Mouse (Mus musculus): ENCODE data around the gene Asb3. TPM values are rescaled to one million over a fixed set of nuclear protein-coding genes. Genes with fewer than 3 reads are reported as not detected.

The Asb3 gene
- polyA plus RNA-seq, 1 experiment from 2014 or later, result 21.9 TPM

- H3K9ac ChIP-seq (ENCODE audit: low read depth, low read length), result no peak overlapping the region
- 92% methylated on average over 3 of the region's 3 CpGs for WGBS (ENCODE audit: insufficient replicate concordance)
These were observed 38.1 kb downstream of the Asb3 start for GRCm38 (mm10) chr11:30923283-30923682.

DNA sequence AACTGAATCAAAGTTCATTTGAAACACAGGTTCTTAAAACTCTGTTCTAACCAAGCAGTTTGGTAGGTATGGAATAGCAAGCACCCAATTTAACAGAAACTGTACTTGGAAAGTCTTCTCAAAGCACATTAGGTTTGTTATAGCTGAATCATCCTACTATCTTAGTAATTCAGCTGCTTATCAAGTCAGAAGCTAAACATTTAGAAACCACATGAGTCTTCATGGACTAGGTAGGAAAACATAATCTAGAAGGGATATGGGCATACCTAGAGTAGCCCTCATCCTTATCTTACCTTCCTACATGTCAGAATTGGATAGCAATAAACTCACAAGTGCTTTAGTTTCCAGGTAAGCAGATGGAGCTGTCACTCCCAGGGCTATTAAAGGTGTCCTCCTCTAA lies 42.9 kb downstream of the Asb3 start:
- no peaks in the 10 kb centered on the region for H3K9me3 ChIP-seq (replicated peaks; ENCODE audit: control insufficient read depth, low read length)
- H3K4me2 ChIP-seq, result no peak overlapping the region
- no peaks in the 10 kb centered on the region for H3K27me3 ChIP-seq (ENCODE audit: control insufficient read depth, insufficient read depth, low read length)
- H3K4me1 ChIP-seq (ENCODE audit: control insufficient read depth, insufficient read depth, low read length), result no peaks in the 10 kb centered on the region
- H3K4me3 ChIP-seq (ENCODE audit: low read depth, low read length), result no peak overlapping the region
- peaks cover 15% of the 10 kb centered on the region for H3K36me3 ChIP-seq (ENCODE audit: control insufficient read depth, insufficient read depth, low read length)
- ATAC-seq (replicated peaks; ENCODE audit: insufficient number of reproducible peaks, low FRiP score, low TSS enrichment), result no peak
- no peak overlapping the region for H3K9ac ChIP-seq (ENCODE audit: low read depth, low read length)
- no peak overlapping the region for H3K27ac ChIP-seq (ENCODE audit: low read depth, low read length)

More at GRCm38 (mm10) chr11:30923283-30923682, 38.1 kb downstream of the Asb3 start:
- H3K36me3 ChIP-seq (ENCODE audit: control insufficient read depth, insufficient read depth, low read length), result peaks cover 8% of the 10 kb centered on the region
- H3K4me1 ChIP-seq (ENCODE audit: control insufficient read depth, insufficient read depth, low read length), result no peaks in the 10 kb centered on the region
- H3K4me2 ChIP-seq, result no peak overlapping the region
- H3K9me3 ChIP-seq (replicated peaks; ENCODE audit: control insufficient read depth, low read length), result no peaks in the 10 kb centered on the region
- no peaks in the 10 kb centered on the region for H3K27me3 ChIP-seq (ENCODE audit: control insufficient read depth, insufficient read depth, low read length)
- no peak overlapping the region for H3K27ac ChIP-seq (ENCODE audit: low read depth, low read length)
- no peak overlapping the region for H3K4me3 ChIP-seq (ENCODE audit: low read depth, low read length)
- no peak for ATAC-seq (replicated peaks; ENCODE audit: insufficient number of reproducible peaks, low FRiP score, low TSS enrichment)

- Histone ChIP-seq H3K4me3 (ENCODE audit: low read depth, low read length) (no peak overlapping the region), H3K36me3 (ENCODE audit: control insufficient read depth, insufficient read depth, low read length) (peaks cover 15% of the 10 kb centered on the region), H3K4me2 (no peak overlapping the region), H3K27me3 (ENCODE audit: control insufficient read depth, insufficient read depth, low read length) (no peaks in the 10 kb centered on the region), H3K27ac (ENCODE audit: low read depth, low read length) (no peak overlapping the region), H3K9me3 (replicated peaks; ENCODE audit: control insufficient read depth, low read length) (no peaks in the 10 kb centered on the region), H3K9ac (ENCODE audit: low read depth, low read length) (no peak overlapping the region), H3K4me1 (ENCODE audit: control insufficient read depth, insufficient read depth, low read length) (no peaks in the 10 kb centered on the region)
- no peak for ATAC-seq (replicated peaks; ENCODE audit: insufficient number of reproducible peaks, low FRiP score, low TSS enrichment)
- WGBS (ENCODE audit: insufficient replicate concordance), result 100% methylated on average over 1 of the region's 1 CpGs
These were observed 43.3 kb downstream of the Asb3 start for GRCm38 (mm10) chr11:30928498-30928897.

DNA sequence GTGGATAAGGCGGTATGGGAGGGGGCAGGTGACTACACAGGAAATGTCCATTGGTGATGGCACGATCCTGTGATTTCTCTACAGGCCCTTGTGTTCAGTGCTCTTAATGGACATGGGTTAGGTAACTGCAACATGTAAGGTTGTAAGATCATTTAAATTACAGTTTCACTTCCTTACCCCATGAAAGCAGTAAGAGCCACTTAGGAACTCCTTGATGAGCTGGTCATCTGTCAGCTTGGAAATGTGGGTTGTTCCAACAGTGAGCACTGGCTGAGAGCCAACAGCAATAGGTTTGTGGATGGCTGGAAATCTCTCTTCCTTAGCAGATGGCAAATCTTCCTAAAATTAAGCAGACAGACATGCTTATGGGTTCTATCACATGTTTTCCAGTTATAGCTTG lies 58.3 kb downstream of the Asb3 start:
- Histone ChIP-seq H3K27me3 (ENCODE audit: control insufficient read depth, insufficient read depth, low read length) (no peaks in the 10 kb centered on the region), H3K4me2 (no peak overlapping the region), H3K36me3 (ENCODE audit: control insufficient read depth, insufficient read depth, low read length) (peaks cover 32% of the 10 kb centered on the region), H3K9me3 (replicated peaks; ENCODE audit: control insufficient read depth, low read length) (no peaks in the 10 kb centered on the region), H3K4me3 (ENCODE audit: low read depth, low read length) (no peak overlapping the region), H3K9ac (ENCODE audit: low read depth, low read length) (no peak overlapping the region), H3K27ac (ENCODE audit: low read depth, low read length) (no peak overlapping the region), H3K4me1 (ENCODE audit: control insufficient read depth, insufficient read depth, low read length) (no peaks in the 10 kb centered on the region)
- no peak for ATAC-seq (replicated peaks; ENCODE audit: insufficient number of reproducible peaks, low FRiP score, low TSS enrichment)
- WGBS (ENCODE audit: insufficient replicate concordance), result 93% methylated on average over 2 of the region's 2 CpGs

DNA sequence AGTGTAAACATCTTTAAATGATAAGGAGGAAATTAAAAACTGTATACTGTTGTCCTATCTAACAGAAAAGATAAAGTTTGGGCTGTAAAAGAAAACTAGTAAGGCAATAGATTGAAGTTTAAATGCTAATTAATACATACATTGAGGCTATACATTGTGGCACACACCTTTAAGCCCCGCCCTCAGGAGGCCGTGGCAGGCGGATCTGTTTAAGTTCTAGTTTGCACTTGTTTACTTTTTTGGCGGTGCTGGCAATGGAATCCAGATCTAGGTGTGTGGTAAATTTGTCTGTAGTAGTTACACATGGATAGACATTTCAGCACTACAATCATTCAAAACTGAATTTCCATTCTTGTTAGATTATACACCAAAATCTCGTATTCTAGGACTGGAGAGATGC lies 67.6 kb downstream of the Asb3 start:
- peak overlapping the region; percentile 67 for H3K4me2 ChIP-seq
- H3K4me1 ChIP-seq (ENCODE audit: control insufficient read depth, insufficient read depth, low read length), result peaks cover 8% of the 10 kb centered on the region; the same call in 1 of the 2 replicates
- no peaks in the 10 kb centered on the region for H3K27me3 ChIP-seq (ENCODE audit: control insufficient read depth, insufficient read depth, low read length)
- peak overlapping the region; percentile 87 for H3K4me3 ChIP-seq (ENCODE audit: low read depth, low read length)
- H3K9ac ChIP-seq (ENCODE audit: low read depth, low read length), result peak overlapping the region; percentile 94
- 66% methylated on average over 5 of the region's 5 CpGs for WGBS (ENCODE audit: insufficient replicate concordance)
- ATAC-seq (replicated peaks; ENCODE audit: insufficient number of reproducible peaks, low FRiP score, low TSS enrichment), result no peak
- H3K27ac ChIP-seq (ENCODE audit: low read depth, low read length), result no peak overlapping the region
- H3K36me3 ChIP-seq (ENCODE audit: control insufficient read depth, insufficient read depth, low read length), result peaks cover 11% of the 10 kb centered on the region
- no peaks in the 10 kb centered on the region for H3K9me3 ChIP-seq (replicated peaks; ENCODE audit: control insufficient read depth, low read length)

DNA sequence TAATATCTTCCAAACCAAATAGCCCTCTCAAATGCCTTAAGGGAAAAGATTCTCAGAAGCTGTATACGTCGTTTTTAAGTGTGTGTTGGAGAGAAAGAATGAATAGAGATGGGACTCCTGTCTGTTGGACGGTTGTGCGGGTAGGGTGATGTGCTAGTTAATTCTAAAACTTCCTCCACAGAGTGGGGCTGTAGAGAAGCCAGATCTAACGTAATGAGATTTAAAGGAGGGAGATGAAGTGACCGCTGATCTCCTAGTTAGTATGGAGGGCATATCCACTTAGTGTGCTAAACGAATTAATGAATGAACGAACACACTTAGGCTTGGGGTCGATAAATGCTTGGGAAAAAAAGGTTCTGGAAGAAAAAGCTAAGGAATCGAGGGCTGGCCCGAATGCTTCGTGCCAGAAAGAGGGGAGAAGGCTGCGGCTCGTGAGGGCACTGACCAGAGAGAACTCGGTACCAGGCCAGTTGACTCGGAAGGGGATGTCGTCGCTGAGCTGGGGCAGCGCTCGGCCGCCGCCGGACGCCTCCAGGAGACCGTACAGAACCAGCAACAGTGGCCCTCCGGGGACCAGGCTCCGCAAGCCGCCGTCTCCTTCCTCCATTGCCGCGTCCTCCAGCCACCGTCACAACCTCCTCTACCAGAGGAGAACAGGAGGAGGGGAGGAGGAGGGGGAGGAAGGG lies 68.4 kb downstream of the Asb3 start:
- H3K27me3 ChIP-seq (ENCODE audit: control insufficient read depth, insufficient read depth, low read length), result no peaks in the 10 kb centered on the region
- 1% methylated on average over 32 of the region's 32 CpGs for WGBS (ENCODE audit: insufficient replicate concordance)
- H3K4me2 ChIP-seq, result peak overlapping the region; percentile 67
- peak; percentile 80 for ATAC-seq (replicated peaks; ENCODE audit: insufficient number of reproducible peaks, low FRiP score, low TSS enrichment)
- peaks cover 6% of the 10 kb centered on the region for H3K36me3 ChIP-seq (ENCODE audit: control insufficient read depth, insufficient read depth, low read length)
- H3K4me1 ChIP-seq (ENCODE audit: control insufficient read depth, insufficient read depth, low read length), result peaks cover 8% of the 10 kb centered on the region; the same call in 1 of the 2 replicates
- peak overlapping the region; percentile 87 for H3K4me3 ChIP-seq (ENCODE audit: low read depth, low read length)
- peak overlapping the region; percentile 94 for H3K9ac ChIP-seq (ENCODE audit: low read depth, low read length)
- H3K9me3 ChIP-seq (replicated peaks; ENCODE audit: control insufficient read depth, low read length), result no peaks in the 10 kb centered on the region
- H3K27ac ChIP-seq (ENCODE audit: low read depth, low read length), result peak overlapping the region; percentile 78

- peaks cover 8% of the 10 kb centered on the region; the same call in 1 of the 2 replicates for H3K4me1 ChIP-seq (ENCODE audit: control insufficient read depth, insufficient read depth, low read length)
- H3K9me3 ChIP-seq (replicated peaks; ENCODE audit: control insufficient read depth, low read length), result no peaks in the 10 kb centered on the region
- H3K4me3 ChIP-seq (ENCODE audit: low read depth, low read length), result peak within 1 kb of the TSS; percentile 87
- WGBS (ENCODE audit: insufficient replicate concordance), result under 1% methylated on average over 40 of the region's 40 CpGs
- H3K27me3 ChIP-seq (ENCODE audit: control insufficient read depth, insufficient read depth, low read length), result no peaks in the 10 kb centered on the region
- peak within 1 kb of the TSS; percentile 73 for H3K4me2 ChIP-seq
- peak within 1 kb of the TSS; percentile 78 for H3K27ac ChIP-seq (ENCODE audit: low read depth, low read length)
- peak within 1 kb of the TSS; percentile 94 for H3K9ac ChIP-seq (ENCODE audit: low read depth, low read length)
- ATAC-seq (replicated peaks; ENCODE audit: insufficient number of reproducible peaks, low FRiP score, low TSS enrichment), result peak; percentile 94
- peaks cover 5% of the 10 kb centered on the region for H3K36me3 ChIP-seq (ENCODE audit: control insufficient read depth, insufficient read depth, low read length)
These were observed 69.1 kb downstream of the Asb3 start, which contains the start of gene Erlec1 for GRCm38 (mm10) chr11:30954279-30954725. Erlec1 (minus strand) TSS chr11:30954335.

- Histone ChIP-seq H3K4me1 (ENCODE audit: control insufficient read depth, insufficient read depth, low read length) (peaks cover 5% of the 10 kb centered on the region; the same call in 1 of the 2 replicates), H3K4me2 (peak overlapping the region; percentile 32; the same call in 1 of the 2 replicates), H3K4me3 (ENCODE audit: low read depth, low read length) (peak overlapping the region; percentile 79; the same call in 1 of the 2 replicates), H3K9ac (ENCODE audit: low read depth, low read length) (no peak overlapping the region), H3K27me3 (ENCODE audit: control insufficient read depth, insufficient read depth, low read length) (no peaks in the 10 kb centered on the region), H3K9me3 (replicated peaks; ENCODE audit: control insufficient read depth, low read length) (no peaks in the 10 kb centered on the region), H3K36me3 (ENCODE audit: control insufficient read depth, insufficient read depth, low read length) (no peaks in the 10 kb centered on the region), H3K27ac (ENCODE audit: low read depth, low read length) (no peak overlapping the region)
- 58% methylated on average over 2 of the region's 2 CpGs for WGBS (ENCODE audit: insufficient replicate concordance)
- no peak for ATAC-seq (replicated peaks; ENCODE audit: insufficient number of reproducible peaks, low FRiP score, low TSS enrichment)
These were observed 100.0 kb downstream of the Asb3 start for GRCm38 (mm10) chr11:30985237-30985636.

Data from heart, embryonic 11.5 days (tissue).